Mouse (Mus musculus) lung, embryonic 14.5 days (tissue): ENCODE measurements around the gene Spata4. TPM values are rescaled to one million over a fixed set of nuclear protein-coding genes. Genes with fewer than 3 reads are reported as not detected.
A peak's percentile ranks its signal among the peaks of the same experiment; 100 is the strongest.

ENCODE experiments used
- ATAC-seq: fragments of 200-750 bp; cut with Nextera tagmentation; 2 replicates; pipeline ENCODE4 v1.8.0; 2017; ENCODE audit warnings: mild to moderate bottlenecking, moderate TSS enrichment, moderate library complexity; ENCODE audit not compliant: insufficient read depth
- DNase-seq: peaks from one replicate; pipeline ENCODE4 v3.0.0-alpha.2; 2015
- H3K27ac ChIP-seq: fragments of 300-500 bp; sonication (generic); 2 replicates; pipeline ENCODE4 v1.5.1; 2014; ENCODE audit warnings: low read depth, mild to moderate bottlenecking, moderate library complexity
- H3K27me3 ChIP-seq: fragments of 300-500 bp; sonication (generic); 2 replicates; pipeline ENCODE4 v1.6.1; 2014; ENCODE audit warnings: low read length, control low read depth; ENCODE audit not compliant: insufficient read depth
- H3K36me3 ChIP-seq: fragments of 300-500 bp; sonication (generic); 2 replicates; pipeline ENCODE4 v1.6.1; 2014; ENCODE audit warnings: control low read depth; ENCODE audit not compliant: insufficient read depth
- H3K4me1 ChIP-seq: fragments of 300-500 bp; sonication (generic); 2 replicates; pipeline ENCODE4 v1.6.1; 2014; ENCODE audit warnings: antibody characterized with exemption, control low read depth; ENCODE audit not compliant: insufficient read depth
- H3K4me2 ChIP-seq: fragments of 300-500 bp; sonication (generic); 2 replicates; pipeline ENCODE4 v1.6.1; 2014; ENCODE audit warnings: mild to moderate bottlenecking
- H3K4me3 ChIP-seq: fragments of 300-500 bp; sonication (generic); 2 replicates; pipeline ENCODE4 v1.5.1; 2014; ENCODE audit warnings: low read depth, low read length
- H3K9ac ChIP-seq: fragments of 300-500 bp; sonication (generic); 2 replicates; pipeline ENCODE4 v1.6.1; 2014
- H3K9me3 ChIP-seq: fragments of 300-500 bp; sonication (generic); 2 replicates; pipeline ENCODE4 v1.6.1; 2016; ENCODE audit warnings: low read depth, low read length, control low read depth
- CTCF ChIP-seq: IDR thresholded peaks from 2 replicates; pipeline ENCODE4 v1.5.1; 2016; ENCODE audit warnings: antibody characterized with exemption, low read depth
- WGBS: fragments of 180-500 bp; shearing (Covaris S2); extraction: QIAGEN DNeasy Blood & Tissue Kit; methylation state at CpG from one replicate; pipeline ENCODE4 v1.1.7; 2014; 5-methylcytosine and 5-hydroxymethylcytosine counted together
- polyA plus RNA-seq: library from polyadenylated mRNA; unstranded; fragments of >200 nt; fragmentation: Nextera tagmentation; extraction: Ambion mirVana; gene quantifications from 2 replicates; pipeline ENCODE4 v1.2.1, GENCODE M21; 2014

Gene Spata4
- polyA plus RNA-seq: not detected in 2 replicates

DNA sequence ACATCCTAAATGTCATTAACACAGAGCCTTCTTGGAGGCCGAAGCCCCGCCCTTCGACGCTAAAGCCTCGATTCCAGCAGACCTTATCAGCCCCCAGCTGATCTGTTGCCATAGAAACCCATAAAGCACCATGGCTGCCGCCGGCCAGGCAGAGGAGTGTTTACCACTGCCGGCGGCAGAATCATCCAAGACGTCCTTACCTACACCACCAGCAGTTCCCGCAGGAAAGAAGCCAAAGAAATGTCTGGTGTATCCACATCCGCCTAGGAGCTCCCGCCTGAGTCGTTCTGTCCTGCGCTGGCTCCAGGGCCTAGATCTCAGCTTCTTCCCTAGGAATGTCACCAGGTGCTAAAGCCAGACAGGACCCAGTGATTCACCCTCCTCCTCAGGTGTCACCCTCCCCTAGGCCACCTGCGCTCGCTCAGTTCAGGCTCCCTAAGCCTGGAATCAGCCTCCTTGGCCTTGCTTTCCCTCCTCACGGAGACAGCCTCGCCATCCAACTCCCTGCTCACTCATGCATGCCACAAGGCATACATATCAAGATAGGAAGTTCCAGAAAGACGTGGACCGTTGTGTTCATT is at the start of gene Spata4:
TSS of gene Spata4 (plus strand) at position 111 of the 581 bp plus-strand sequence.
- H3K9me3 ChIP-seq: no peaks in the 10 kb centered on the region
- WGBS: 7% methylated on average over 21 of the region's 21 CpGs
- peak within 1 kb of the TSS; percentile 63 for H3K4me2 ChIP-seq
- no peak for TF ChIP-seq CTCF
- H3K27me3 ChIP-seq: no peaks in the 10 kb centered on the region
- H3K4me1 ChIP-seq: 0 out of 2 replicates have a peak, but pooled peaks cover 4% of the 10 kb centered on the region
- no peak within 1 kb of the TSS for H3K27ac ChIP-seq
- H3K36me3 ChIP-seq: no peaks in the 10 kb centered on the region
- H3K4me3 ChIP-seq: peak within 1 kb of the TSS; percentile 28
- peak; percentile 81 for DNase-seq
- peak within 1 kb of the TSS; percentile 24 for H3K9ac ChIP-seq
- ATAC-seq: peak; percentile 95

GRCm38 (mm10) chr8:54554921-54555320 is 45.7 kb upstream of the Spata4 start:
- Histone ChIP-seq H3K4me3 (no peak overlapping the region), H3K27me3 (no peaks in the 10 kb centered on the region), H3K9ac (no peak overlapping the region), H3K4me1 (no peaks in the 10 kb centered on the region), H3K36me3 (no peaks in the 10 kb centered on the region), H3K27ac (no peak overlapping the region), H3K4me2 (no peak overlapping the region), H3K9me3 (no peaks in the 10 kb centered on the region)
- ATAC-seq (no peak), DNase-seq (no peak)
- no peak for TF ChIP-seq CTCF
- 78% methylated on average over 2 of the region's 2 CpGs for WGBS

DNA sequence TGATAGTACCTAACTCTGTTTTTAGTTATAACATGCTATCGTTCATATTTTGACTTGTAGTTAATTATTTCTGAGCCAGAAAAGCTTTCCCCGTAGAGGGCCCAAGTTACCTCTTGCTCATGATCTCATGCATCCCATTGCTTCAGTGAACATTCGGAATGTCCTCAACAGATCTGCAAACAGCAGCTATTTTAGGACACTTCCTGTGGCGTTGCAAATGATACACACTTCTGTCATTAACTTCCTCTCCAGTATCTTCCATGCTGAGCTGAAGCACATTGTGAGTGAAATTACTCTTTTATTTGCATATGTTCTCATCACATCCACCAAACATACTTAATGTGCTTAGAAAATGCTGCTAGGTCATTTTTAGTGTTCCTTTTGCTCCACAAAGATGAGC is 38.4 kb upstream of the Spata4 start:
- H3K27me3 ChIP-seq: no peaks in the 10 kb centered on the region
- no peak for TF ChIP-seq CTCF
- ATAC-seq: no peak
- no peaks in the 10 kb centered on the region for H3K9me3 ChIP-seq
- H3K4me1 ChIP-seq: no peaks in the 10 kb centered on the region
- DNase-seq: peak; percentile 39
- no peak overlapping the region for H3K9ac ChIP-seq
- no peaks in the 10 kb centered on the region for H3K36me3 ChIP-seq
- H3K4me3 ChIP-seq: no peak overlapping the region
- no peak overlapping the region for H3K4me2 ChIP-seq
- WGBS: 49% methylated on average over 4 of the region's 4 CpGs
- H3K27ac ChIP-seq: no peak overlapping the region

- TF ChIP-seq CTCF: no peak
- Histone ChIP-seq H3K4me3 (no peak overlapping the region), H3K4me2 (no peak overlapping the region), H3K9ac (no peak overlapping the region), H3K27ac (no peak overlapping the region), H3K36me3 (no peaks in the 10 kb centered on the region), H3K9me3 (no peaks in the 10 kb centered on the region), H3K4me1 (no peaks in the 10 kb centered on the region), H3K27me3 (no peaks in the 10 kb centered on the region)
- ATAC-seq (no peak), DNase-seq (no peak)
- 63% methylated on average over 1 of the region's 1 CpGs for WGBS
Observed at GRCm38 (mm10) chr8:54565181-54565580, 35.4 kb upstream of the Spata4 start.

DNA sequence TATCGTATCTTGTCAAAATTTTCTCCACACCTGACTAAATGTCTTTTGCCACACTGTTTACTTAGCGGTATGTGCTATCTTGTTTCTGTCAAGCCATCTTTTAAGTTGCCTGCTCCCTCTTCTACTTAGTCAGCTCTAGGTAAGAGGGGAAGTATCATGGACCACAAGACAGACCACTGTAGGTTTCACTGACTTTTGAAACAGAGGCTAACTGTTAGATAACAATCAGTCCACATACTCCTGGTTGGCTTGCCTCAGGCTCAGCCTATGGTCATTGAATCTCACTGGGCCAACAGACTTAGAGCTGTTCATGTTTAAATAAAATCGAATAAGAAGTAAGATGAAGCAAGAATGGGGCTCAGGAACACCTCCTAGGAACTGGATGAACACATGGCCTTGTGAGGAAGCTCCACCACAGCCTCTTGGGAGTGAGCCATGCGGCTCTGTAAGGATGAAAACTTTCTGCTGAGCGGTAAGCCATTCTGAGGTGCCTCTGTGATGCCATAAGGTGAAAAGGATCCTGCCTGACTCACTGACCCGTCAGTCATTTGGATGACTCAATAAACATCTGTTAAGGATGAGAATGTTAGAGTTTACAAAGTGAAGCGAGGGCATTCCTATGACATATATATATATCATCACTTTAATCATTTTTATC is 34.8 kb upstream of the Spata4 start:
- Histone ChIP-seq H3K27me3 (no peaks in the 10 kb centered on the region), H3K9me3 (no peaks in the 10 kb centered on the region), H3K4me3 (no peak overlapping the region), H3K27ac (no peak overlapping the region), H3K36me3 (no peaks in the 10 kb centered on the region), H3K9ac (no peak overlapping the region), H3K4me1 (0 out of 2 replicates have a peak, but pooled peaks cover 5% of the 10 kb centered on the region), H3K4me2 (no peak overlapping the region)
- no peak for ATAC-seq
- WGBS: 85% methylated on average over 7 of the region's 7 CpGs
- DNase-seq: no peak
- TF ChIP-seq CTCF: no peak

GRCm38 (mm10) chr8:54567168-54567567 is 33.4 kb upstream of the Spata4 start:
- no peak overlapping the region for H3K27ac ChIP-seq
- ATAC-seq: peak; percentile 48
- no peaks in the 10 kb centered on the region for H3K36me3 ChIP-seq
- H3K4me3 ChIP-seq: no peak overlapping the region
- peak; percentile 76 for DNase-seq
- H3K27me3 ChIP-seq: no peaks in the 10 kb centered on the region
- no peak overlapping the region for H3K4me2 ChIP-seq
- TF ChIP-seq CTCF: no peak
- H3K9ac ChIP-seq: no peak overlapping the region
- WGBS: 26% methylated on average over 2 of the region's 2 CpGs
- no peaks in the 10 kb centered on the region for H3K9me3 ChIP-seq
- peaks cover 10% of the 10 kb centered on the region; the same call in 1 of the 2 replicates for H3K4me1 ChIP-seq

- TF ChIP-seq CTCF: no peak
Observed at GRCm38 (mm10) chr8:54570618-54571609, 29.7 kb upstream of the Spata4 start.

More at GRCm38 (mm10) chr8:54570618-54571609, 29.7 kb upstream of the Spata4 start:
- ATAC-seq (peak; percentile 76), DNase-seq (peak; percentile 68)
- H3K27me3 ChIP-seq: no peaks in the 10 kb centered on the region
- no peak overlapping the region for H3K9ac ChIP-seq
- no peaks in the 10 kb centered on the region for H3K9me3 ChIP-seq
- WGBS: 29% methylated on average over 15 of the region's 15 CpGs
- no peaks in the 10 kb centered on the region for H3K36me3 ChIP-seq
- H3K4me1 ChIP-seq: peaks cover 10% of the 10 kb centered on the region; the same call in 1 of the 2 replicates
- H3K27ac ChIP-seq: peak overlapping the region; percentile 69
- H3K4me2 ChIP-seq: peak overlapping the region; percentile 29
- no peak overlapping the region for H3K4me3 ChIP-seq
